Mouse (Mus musculus) kidney, postnatal 0 days (tissue): Measurements from ENCODE around the gene Znrf1. TPM values are rescaled to one million over a fixed set of nuclear protein-coding genes. Genes with fewer than 3 reads are reported as not detected.
"Not testable (repeated sequence)": the region's sequence is repeated elsewhere in the genome, so short reads cannot be mapped to it uniquely, and the experiment has no call there.

ENCODE experiments used
- ATAC-seq: fragments of 200-750 bp; cut with Nextera tagmentation; replicated peaks from 2 replicates; pipeline ENCODE4 v1.8.0; 2017; ENCODE audit warnings: low read depth, moderate number of reproducible peaks, moderate TSS enrichment, moderate library complexity; ENCODE audit not compliant: low FRiP score
- DNase-seq: peaks from one replicate; pipeline ENCODE4 v3.0.0-alpha.2; 2016; ENCODE audit warnings: low spot score
- H3K27ac ChIP-seq: fragments of 300-500 bp; sonication (generic); 2 replicates; pipeline ENCODE4 v1.5.1; 2014; ENCODE audit warnings: mild to moderate bottlenecking
- H3K27me3 ChIP-seq: fragments of 300-500 bp; sonication (generic); 2 replicates; pipeline ENCODE4 v1.6.1; 2014; ENCODE audit warnings: low read length, mixed read lengths; ENCODE audit not compliant: insufficient read depth
- H3K36me3 ChIP-seq: fragments of 300-500 bp; sonication (generic); 2 replicates; pipeline ENCODE4 v1.6.1; 2014; ENCODE audit warnings: low read length, mixed read lengths; ENCODE audit not compliant: insufficient read depth
- H3K4me1 ChIP-seq: fragments of 300-500 bp; sonication (generic); replicated peaks from 2 replicates; pipeline ENCODE4 v1.6.1; 2014; ENCODE audit warnings: antibody characterized with exemption, low read length, mixed read lengths; ENCODE audit not compliant: insufficient read depth
- H3K4me2 ChIP-seq: fragments of 300-500 bp; sonication (generic); 2 replicates; pipeline ENCODE4 v1.6.1; 2014; ENCODE audit warnings: mild to moderate bottlenecking, low read length, moderate library complexity, mixed read lengths
- H3K4me3 ChIP-seq: fragments of 300-500 bp; sonication (generic); replicated peaks from 2 replicates; pipeline ENCODE4 v1.5.1; 2014; ENCODE audit warnings: low read depth, low read length
- H3K9ac ChIP-seq: fragments of 300-500 bp; sonication (generic); 2 replicates; pipeline ENCODE4 v1.6.1; 2014; ENCODE audit warnings: low read depth, low read length
- H3K9me3 ChIP-seq: fragments of 300-500 bp; sonication (generic); replicated peaks from 2 replicates; pipeline ENCODE4 v1.6.1; 2016; ENCODE audit warnings: low read length, inconsistent platforms, mixed read lengths
- CTCF ChIP-seq: IDR thresholded peaks from 2 replicates; pipeline ENCODE4 v1.5.1; 2016; ENCODE audit warnings: antibody characterized with exemption, low read depth, mild to moderate bottlenecking, moderate library complexity
- WGBS: fragments of 180-500 bp; shearing (Covaris S2); extraction: QIAGEN DNeasy Blood & Tissue Kit; methylation state at CpG from one replicate; pipeline ENCODE4 v1.1.7; 2014; 5-methylcytosine and 5-hydroxymethylcytosine counted together
- polyA plus RNA-seq: library from polyadenylated mRNA; unstranded; fragments of >200 nt; fragmentation: Nextera tagmentation; extraction: Ambion mirVana; gene quantifications from 2 replicates; pipeline ENCODE4 v1.2.1, GENCODE M21; 2015

Znrf1 gene
- polyA plus RNA-seq, result 17.9 and 22.5 TPM in 2 replicates

GRCm38 (mm10) chr8:111536031-111536977 is at the start of gene Znrf1:
Gene Znrf1 (plus strand): TSS chr8:111536097.
- H3K4me2 ChIP-seq, result peak within 1 kb of the TSS; percentile 92
- peak within 1 kb of the TSS; percentile 94 for H3K27ac ChIP-seq
- TF ChIP-seq CTCF, result peak; percentile 68
- H3K9ac ChIP-seq, result peak within 1 kb of the TSS; percentile 94
- under 1% methylated on average over 76 of the region's 100 CpGs for WGBS
- ATAC-seq (peak; percentile 90), DNase-seq (peak; percentile 88)
- H3K36me3 ChIP-seq, result no peaks in the 10 kb centered on the region
- H3K4me3 ChIP-seq, result peak within 1 kb of the TSS; percentile 95
- H3K27me3 ChIP-seq, result no peaks in the 10 kb centered on the region
- peaks cover 6% of the 10 kb centered on the region for H3K4me1 ChIP-seq
- no peaks in the 10 kb centered on the region for H3K9me3 ChIP-seq

GRCm38 (mm10) chr8:111490034-111490591 is 45.8 kb upstream of the Znrf1 start:
- no peak for DNase-seq
- no peak overlapping the region for H3K4me3 ChIP-seq
- WGBS, result 53% methylated on average over 10 of the region's 10 CpGs

GRCm38 (mm10) chr8:111491191-111491590 is 44.7 kb upstream of the Znrf1 start:
- DNase-seq (no peak), ATAC-seq (no peak)
- TF ChIP-seq CTCF, result no peak
- no peak overlapping the region for H3K27ac ChIP-seq
- H3K27me3 ChIP-seq, result no peaks in the 10 kb centered on the region
- no peaks in the 10 kb centered on the region for H3K9me3 ChIP-seq
- H3K36me3 ChIP-seq, result 0 out of 2 replicates have a peak, but pooled peaks cover 7% of the 10 kb centered on the region
- H3K9ac ChIP-seq, result no peak overlapping the region
- 74% methylated on average over 7 of the region's 7 CpGs for WGBS
- no peak overlapping the region for H3K4me3 ChIP-seq
- no peaks in the 10 kb centered on the region for H3K4me1 ChIP-seq
- H3K4me2 ChIP-seq, result no peak overlapping the region

More at GRCm38 (mm10) chr8:111490034-111490591, 45.8 kb upstream of the Znrf1 start:
- H3K9ac ChIP-seq, result no peak overlapping the region
- peak; percentile 69 for ATAC-seq
- no peak overlapping the region for H3K4me2 ChIP-seq
- H3K4me1 ChIP-seq, result no peaks in the 10 kb centered on the region
- H3K9me3 ChIP-seq, result no peaks in the 10 kb centered on the region
- TF ChIP-seq CTCF, result no peak
- H3K36me3 ChIP-seq, result 0 out of 2 replicates have a peak, but pooled peaks cover 4% of the 10 kb centered on the region
- no peak overlapping the region for H3K27ac ChIP-seq
- no peaks in the 10 kb centered on the region for H3K27me3 ChIP-seq

GRCm38 (mm10) chr8:111492508-111492907 is 43.4 kb upstream of the Znrf1 start:
- ATAC-seq, result no peak
- H3K4me2 ChIP-seq, result no peak overlapping the region
- H3K36me3 ChIP-seq, result 0 out of 2 replicates have a peak, but pooled peaks cover 11% of the 10 kb centered on the region
- DNase-seq, result no peak
- no peak overlapping the region for H3K27ac ChIP-seq
- 84% methylated on average over 9 of the region's 9 CpGs for WGBS
- H3K9ac ChIP-seq, result no peak overlapping the region
- H3K27me3 ChIP-seq, result no peaks in the 10 kb centered on the region
- no peak overlapping the region for H3K4me3 ChIP-seq
- TF ChIP-seq CTCF, result no peak
- no peaks in the 10 kb centered on the region for H3K9me3 ChIP-seq
- no peaks in the 10 kb centered on the region for H3K4me1 ChIP-seq

GRCm38 (mm10) chr8:111493176-111493575 is 42.7 kb upstream of the Znrf1 start:
- WGBS, result 85% methylated on average over 3 of the region's 3 CpGs
- Histone ChIP-seq H3K9ac (no peak overlapping the region), H3K4me2 (no peak overlapping the region), H3K9me3 (no peaks in the 10 kb centered on the region), H3K4me1 (no peaks in the 10 kb centered on the region), H3K27me3 (no peaks in the 10 kb centered on the region), H3K36me3 (0 out of 2 replicates have a peak, but pooled peaks cover 16% of the 10 kb centered on the region), H3K27ac (no peak overlapping the region), H3K4me3 (no peak overlapping the region)
- ATAC-seq (no peak), DNase-seq (no peak)
- TF ChIP-seq CTCF, result no peak

GRCm38 (mm10) chr8:111496326-111496725 is 39.6 kb upstream of the Znrf1 start:
- DNase-seq (no peak), ATAC-seq (no peak)
- Histone ChIP-seq H3K4me2 (no peak overlapping the region), H3K4me1 (no peaks in the 10 kb centered on the region), H3K27me3 (no peaks in the 10 kb centered on the region), H3K36me3 (peaks cover 36% of the 10 kb centered on the region; the same call in 1 of the 2 replicates), H3K27ac (no peak overlapping the region), H3K9ac (no peak overlapping the region), H3K9me3 (no peaks in the 10 kb centered on the region), H3K4me3 (no peak overlapping the region)
- TF ChIP-seq CTCF, result no peak
- WGBS, result 79% methylated on average over 7 of the region's 7 CpGs

GRCm38 (mm10) chr8:111498249-111498648 is 37.6 kb upstream of the Znrf1 start:
- H3K27ac ChIP-seq, H3K4me1 ChIP-seq, H3K4me3 ChIP-seq, DNase-seq, H3K4me2 ChIP-seq, H3K27me3 ChIP-seq, ATAC-seq, H3K9ac ChIP-seq, H3K9me3 ChIP-seq: not testable (repeated sequence)
- 80% methylated on average over 4 of the region's 6 CpGs for WGBS
- H3K36me3 ChIP-seq, result peaks cover 33% of the 10 kb centered on the region; the same call in 1 of the 2 replicates
